Mouse (Mus musculus): Measurements from ENCODE around the gene Ryr3. TPM values are rescaled to one million over a fixed set of nuclear protein-coding genes. Genes with fewer than 3 reads are reported as not detected.

Gene Ryr3
- polyA plus RNA-seq, 1 experiment, result 0.76 TPM

DNA sequence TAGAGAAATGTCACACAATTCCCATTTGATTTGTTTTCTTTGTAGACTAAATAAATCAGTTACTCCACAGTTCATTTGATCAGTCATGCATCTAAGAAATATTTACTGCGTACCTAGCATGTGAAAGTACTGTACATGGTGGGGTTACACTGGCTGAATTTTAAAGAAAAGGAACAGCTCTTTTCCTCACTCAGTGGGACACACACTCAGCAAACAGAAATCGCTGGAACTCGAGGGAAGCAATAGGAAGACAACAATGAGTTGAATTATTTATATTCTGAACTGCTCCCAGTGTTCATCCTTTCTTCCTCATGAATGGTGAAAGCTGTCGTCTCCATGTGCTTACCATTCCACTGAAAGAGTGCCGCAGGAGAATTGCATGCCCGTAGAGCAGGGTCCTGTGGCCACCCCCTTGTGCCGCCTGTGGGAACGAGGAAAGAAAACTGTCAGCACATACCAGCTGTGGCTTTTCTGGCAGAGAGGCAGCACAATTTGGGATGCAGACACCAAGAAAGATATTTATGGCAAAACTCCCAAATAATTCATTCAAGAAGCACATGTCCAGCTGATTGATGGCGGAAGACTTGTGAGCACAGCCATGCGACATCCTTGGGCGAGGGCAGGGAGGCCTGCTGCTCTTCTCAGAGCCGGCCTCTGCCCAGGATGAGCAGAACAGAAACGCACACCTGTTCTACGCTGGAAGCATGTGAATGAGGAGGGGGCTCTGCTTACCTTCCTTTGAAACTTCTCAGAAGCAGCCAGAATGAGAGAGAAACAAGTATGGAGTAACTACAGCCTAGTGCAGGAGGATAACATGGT, 249.9 kb downstream of the Ryr3 start:
- TF ChIP-seq POLR2A (IDR thresholded peaks at IDR 0.05; ENCODE audit: low read depth, low read length), result no peak
- TF ChIP-seq CTCF (IDR thresholded peaks at IDR 0.05; ENCODE audit: borderline replicate concordance, insufficient read depth, low read length), result no peak
- no peak overlapping the region for H3K27ac ChIP-seq (ENCODE audit: insufficient read depth, low read length)
- no peaks in the 10 kb centered on the region for H3K4me1 ChIP-seq (ENCODE audit: control insufficient read depth, insufficient read depth, low read length)
- no peak overlapping the region for H3K4me3 ChIP-seq (ENCODE audit: insufficient read depth, low read length)

- no peak overlapping the region for H3K27ac ChIP-seq (ENCODE audit: insufficient read depth, low read length)
- no peak overlapping the region for H3K4me3 ChIP-seq (ENCODE audit: insufficient read depth, low read length)
- H3K4me1 ChIP-seq (ENCODE audit: control insufficient read depth, insufficient read depth, low read length), result no peaks in the 10 kb centered on the region
- TF ChIP-seq CTCF (IDR thresholded peaks at IDR 0.05; ENCODE audit: borderline replicate concordance, insufficient read depth, low read length) (no peak), POLR2A (IDR thresholded peaks at IDR 0.05; ENCODE audit: low read depth, low read length) (no peak)
Observed at GRCm38 (mm10) chr2:112948931-112949330, 268.0 kb downstream of the Ryr3 start.

DNA sequence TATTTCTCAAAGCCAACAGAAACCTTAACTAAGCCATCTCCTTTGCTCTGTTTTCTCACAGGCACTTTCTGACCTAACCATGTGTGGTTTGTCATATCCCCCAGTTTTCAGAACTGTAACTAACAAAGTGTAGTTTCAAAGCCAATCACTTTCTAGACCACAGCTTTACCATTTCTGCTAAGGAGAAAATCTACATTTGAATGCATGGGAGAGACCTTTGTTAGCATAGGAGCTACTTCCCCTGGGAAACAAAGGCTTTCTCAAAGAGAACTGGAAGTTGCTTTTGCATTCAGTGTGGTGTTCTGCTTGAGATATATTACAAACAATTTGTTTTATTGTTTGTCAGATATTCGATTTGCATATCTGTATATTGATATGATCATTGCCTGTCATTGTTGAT, 285.1 kb downstream of the Ryr3 start:
- TF ChIP-seq CTCF (IDR thresholded peaks at IDR 0.05; ENCODE audit: borderline replicate concordance, insufficient read depth, low read length), result no peak
- no peak for TF ChIP-seq POLR2A (IDR thresholded peaks at IDR 0.05; ENCODE audit: low read depth, low read length)
- Histone ChIP-seq H3K4me3 (ENCODE audit: insufficient read depth, low read length) (no peak overlapping the region), H3K27ac (ENCODE audit: insufficient read depth, low read length) (no peak overlapping the region), H3K4me1 (ENCODE audit: control insufficient read depth, insufficient read depth, low read length) (no peaks in the 10 kb centered on the region)

GRCm38 (mm10) chr2:112913796-112914195, 303.1 kb downstream of the Ryr3 start:
- Histone ChIP-seq H3K4me3 (ENCODE audit: insufficient read depth, low read length) (no peak overlapping the region), H3K27ac (ENCODE audit: insufficient read depth, low read length) (no peak overlapping the region), H3K4me1 (ENCODE audit: control insufficient read depth, insufficient read depth, low read length) (no peaks in the 10 kb centered on the region)
- TF ChIP-seq CTCF (IDR thresholded peaks at IDR 0.05; ENCODE audit: borderline replicate concordance, insufficient read depth, low read length) (no peak), POLR2A (IDR thresholded peaks at IDR 0.05; ENCODE audit: low read depth, low read length) (no peak)

DNA sequence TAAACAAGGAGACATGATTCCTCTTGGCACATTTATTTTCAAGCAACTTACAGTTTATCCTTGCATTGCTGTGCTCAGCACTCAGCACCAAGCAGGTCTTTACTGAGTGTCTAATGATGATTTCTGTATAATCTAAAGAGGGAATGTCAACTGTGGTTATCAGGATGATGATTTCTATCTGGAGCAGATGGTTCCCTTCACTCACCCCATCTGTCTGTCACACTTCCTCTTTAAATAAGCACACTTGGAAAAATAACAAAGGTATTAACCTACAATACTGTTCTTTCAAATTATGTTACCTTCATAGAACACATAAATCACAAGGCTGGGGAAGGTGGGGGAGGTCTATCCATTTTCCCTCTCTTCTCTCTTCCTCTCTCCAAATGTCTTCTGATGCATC, 304.3 kb downstream of the Ryr3 start:
- Histone ChIP-seq H3K27ac (ENCODE audit: insufficient read depth, low read length) (no peak overlapping the region), H3K4me3 (ENCODE audit: insufficient read depth, low read length) (no peak overlapping the region), H3K4me1 (ENCODE audit: control insufficient read depth, insufficient read depth, low read length) (no peaks in the 10 kb centered on the region)
- TF ChIP-seq POLR2A (IDR thresholded peaks at IDR 0.05; ENCODE audit: low read depth, low read length) (no peak), CTCF (IDR thresholded peaks at IDR 0.05; ENCODE audit: borderline replicate concordance, insufficient read depth, low read length) (no peak)

- H3K4me1 ChIP-seq (ENCODE audit: control insufficient read depth, insufficient read depth, low read length), result no peaks in the 10 kb centered on the region
- H3K4me3 ChIP-seq (ENCODE audit: insufficient read depth, low read length), result no peak overlapping the region
- no peak overlapping the region for H3K27ac ChIP-seq (ENCODE audit: insufficient read depth, low read length)
- no peak for TF ChIP-seq POLR2A (IDR thresholded peaks at IDR 0.05; ENCODE audit: low read depth, low read length)
- TF ChIP-seq CTCF (IDR thresholded peaks at IDR 0.05; ENCODE audit: borderline replicate concordance, insufficient read depth, low read length), result no peak
Observed at GRCm38 (mm10) chr2:112910579-112910978, 306.3 kb downstream of the Ryr3 start.

- Histone ChIP-seq H3K4me1 (ENCODE audit: control insufficient read depth, insufficient read depth, low read length) (no peaks in the 10 kb centered on the region), H3K4me3 (ENCODE audit: insufficient read depth, low read length) (no peak overlapping the region), H3K27ac (ENCODE audit: insufficient read depth, low read length) (no peak overlapping the region)
- TF ChIP-seq POLR2A (IDR thresholded peaks at IDR 0.05; ENCODE audit: low read depth, low read length), result no peak
Observed at GRCm38 (mm10) chr2:112909142-112909541, 307.8 kb downstream of the Ryr3 start.

- no peak overlapping the region for H3K27ac ChIP-seq (ENCODE audit: insufficient read depth, low read length)
- no peak overlapping the region for H3K4me3 ChIP-seq (ENCODE audit: insufficient read depth, low read length)
- TF ChIP-seq POLR2A (IDR thresholded peaks at IDR 0.05; ENCODE audit: low read depth, low read length), result no peak
- no peak for TF ChIP-seq CTCF (IDR thresholded peaks at IDR 0.05; ENCODE audit: borderline replicate concordance, insufficient read depth, low read length)
- no peaks in the 10 kb centered on the region for H3K4me1 ChIP-seq (ENCODE audit: control insufficient read depth, insufficient read depth, low read length)
Observed at GRCm38 (mm10) chr2:112900747-112901146, 316.1 kb downstream of the Ryr3 start.

DNA sequence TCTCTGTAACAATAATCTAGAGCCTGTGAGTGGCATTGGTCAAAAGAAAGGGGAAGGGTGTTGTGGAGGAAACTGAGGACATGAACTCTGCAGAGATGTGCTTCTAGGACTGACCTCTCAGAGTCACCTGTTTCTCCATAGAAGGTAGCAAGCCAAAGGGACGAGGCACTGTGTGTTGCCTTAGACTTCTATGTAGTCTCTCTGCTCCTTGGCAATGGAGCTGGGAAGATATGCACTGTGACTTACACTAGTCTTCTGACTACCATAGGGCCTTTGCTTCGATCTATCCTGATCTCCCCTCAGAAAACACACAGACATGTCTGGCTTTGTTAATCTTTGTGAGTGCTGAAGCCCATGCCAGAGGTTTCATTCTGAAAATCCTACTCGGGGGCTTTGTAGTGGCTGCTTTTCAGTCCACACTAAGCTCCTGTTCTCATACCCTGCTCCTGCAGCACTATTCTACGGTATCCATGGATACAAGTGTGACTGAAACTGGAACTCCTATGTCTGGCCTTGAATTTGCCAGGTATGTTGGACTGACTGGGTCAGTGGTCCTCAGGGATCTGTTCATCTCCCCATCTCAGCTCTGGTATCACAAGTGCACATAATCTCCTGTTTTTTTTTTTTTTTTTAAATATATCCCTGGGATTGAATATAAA, 332.3 kb downstream of the Ryr3 start:
- TF ChIP-seq POLR2A (IDR thresholded peaks at IDR 0.05; ENCODE audit: low read depth, low read length) (no peak), CTCF (IDR thresholded peaks at IDR 0.05; ENCODE audit: borderline replicate concordance, insufficient read depth, low read length) (no peak)
- Histone ChIP-seq H3K4me1 (ENCODE audit: control insufficient read depth, insufficient read depth, low read length) (no peaks in the 10 kb centered on the region), H3K27ac (ENCODE audit: insufficient read depth, low read length) (no peak overlapping the region), H3K4me3 (ENCODE audit: insufficient read depth, low read length) (no peak overlapping the region)

GRCm38 (mm10) chr2:112881805-112882204, 335.1 kb downstream of the Ryr3 start:
- H3K4me1 ChIP-seq (ENCODE audit: control insufficient read depth, insufficient read depth, low read length), result no peaks in the 10 kb centered on the region
- TF ChIP-seq POLR2A (IDR thresholded peaks at IDR 0.05; ENCODE audit: low read depth, low read length), result no peak
- TF ChIP-seq CTCF (IDR thresholded peaks at IDR 0.05; ENCODE audit: borderline replicate concordance, insufficient read depth, low read length), result no peak
- H3K4me3 ChIP-seq (ENCODE audit: insufficient read depth, low read length), result no peak overlapping the region
- H3K27ac ChIP-seq (ENCODE audit: insufficient read depth, low read length), result no peak overlapping the region
